Mouse (Mus musculus): ENCODE measurements around the gene Fbxw22.
"Not testable (repeated sequence)": the region's sequence is repeated elsewhere in the genome, so short reads cannot be mapped to it uniquely, and the experiment has no call there.

Gene Fbxw22

GRCm38 (mm10) chr9:109404196-109404595 is at the start of gene Fbxw22:
TSS of gene Fbxw22 (minus strand) at chr9:109404296.
- not testable (repeated sequence) for DNase-seq

GRCm38 (mm10) chr9:109449040-109449439 is 44.9 kb upstream of the Fbxw22 start, which contains the start of gene Fbxw16:
TSS of gene Fbxw16 (minus strand) at chr9:109449140.
- no peak for DNase-seq

- DNase-seq, result no peak
These were observed 28.9 kb upstream of the Fbxw22 start for GRCm38 (mm10) chr9:109432956-109433355.

GRCm38 (mm10) chr9:109339559-109339958 is 64.5 kb downstream of the Fbxw22 start, which contains the start of gene Fbxw28:
TSS of gene Fbxw28 (minus strand) at chr9:109339659.
- DNase-seq, result not testable (repeated sequence)

All from cerebellum, postnatal 36 days (tissue).